Mouse (Mus musculus) heart, adult 8-10 months (tissue): ENCODE results near the gene Ikzf2. TPM values are rescaled to one million over a fixed set of nuclear protein-coding genes. Genes with fewer than 3 reads are reported as not detected.

Experiments used
- DNase-seq: peaks from one replicate; pipeline ENCODE4 v3.0.0; 2022; ENCODE audit warnings: low spot score
- total RNA-seq, 4 experiments: library from RNA; stranded (reverse); gene quantifications; 2 replicates each; pipeline ENCODE4 v1.2.4; 2022

The Ikzf2 gene
- total RNA-seq, result 1 to 10 TPM; 5.8 to 8.6 (median 7.7) TPM

DNA sequence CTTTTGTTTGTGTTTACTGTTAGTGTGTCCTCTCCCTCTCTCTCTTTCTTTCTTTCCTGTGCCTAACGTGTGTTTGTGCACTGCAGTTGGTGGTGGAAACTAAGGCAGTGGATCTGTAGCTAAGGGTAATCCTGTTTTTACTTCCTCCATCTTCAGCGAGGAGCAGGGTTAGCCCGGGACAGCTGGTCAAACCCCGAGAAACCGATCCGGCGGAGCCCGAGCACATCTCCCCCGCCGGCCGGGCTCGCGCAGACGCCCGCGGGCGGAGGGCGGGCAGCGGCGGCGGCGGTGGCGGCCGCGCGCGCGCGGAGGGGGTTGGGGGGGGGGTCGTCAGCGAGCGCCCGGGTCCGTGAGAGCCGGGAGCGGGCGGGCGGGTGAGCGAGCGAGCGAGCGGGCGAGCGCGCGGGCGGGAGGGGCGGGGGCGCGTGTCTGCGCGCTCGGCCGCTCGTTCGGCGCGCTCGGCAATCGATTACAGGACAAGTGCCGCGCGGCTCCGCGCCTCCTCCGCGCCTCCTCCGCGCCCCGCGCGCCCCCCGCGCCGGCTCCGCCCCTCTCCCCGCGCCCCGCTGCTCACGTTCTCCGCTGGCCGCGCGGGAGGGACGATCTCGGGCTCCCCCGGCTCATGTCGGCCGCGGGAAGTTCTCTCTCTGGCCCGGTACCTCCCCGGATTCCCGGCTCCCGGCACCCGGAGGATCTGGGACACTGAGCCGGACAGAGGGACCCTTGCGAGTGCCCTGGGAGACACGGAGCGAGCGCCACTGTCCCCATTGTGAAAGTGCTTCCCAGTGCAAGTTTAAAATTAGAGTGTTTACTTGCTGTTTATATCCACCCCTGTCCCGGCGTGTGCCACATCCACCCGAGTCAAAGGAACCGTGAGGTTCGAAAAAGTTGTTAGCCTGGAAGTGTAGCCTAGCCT, at the start of gene Ikzf2:
TSS of gene Ikzf2 (minus strand) at position 170 of the 916 bp plus-strand sequence.
- DNase-seq, result peak; percentile 68

DNA sequence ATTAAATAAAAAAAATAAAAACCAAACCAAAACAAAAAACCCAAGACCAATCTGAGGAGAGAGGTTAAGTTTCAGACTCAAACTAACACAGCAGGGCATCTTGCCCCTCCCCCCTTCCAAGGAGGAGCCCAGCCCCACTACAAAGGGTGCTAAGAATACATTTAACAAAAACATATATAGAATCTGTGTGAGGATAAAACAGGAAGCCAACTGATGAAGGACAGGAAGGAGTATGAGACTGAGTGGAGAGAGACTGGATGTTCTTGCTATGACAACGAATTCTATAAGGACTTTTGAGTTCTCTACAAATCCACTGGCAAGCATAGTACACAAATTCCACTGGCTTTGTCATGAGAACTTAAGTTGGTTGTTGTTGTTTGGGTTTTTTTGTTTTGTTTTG, 42.7 kb upstream of the Ikzf2 start:
- no peak for DNase-seq

DNA sequence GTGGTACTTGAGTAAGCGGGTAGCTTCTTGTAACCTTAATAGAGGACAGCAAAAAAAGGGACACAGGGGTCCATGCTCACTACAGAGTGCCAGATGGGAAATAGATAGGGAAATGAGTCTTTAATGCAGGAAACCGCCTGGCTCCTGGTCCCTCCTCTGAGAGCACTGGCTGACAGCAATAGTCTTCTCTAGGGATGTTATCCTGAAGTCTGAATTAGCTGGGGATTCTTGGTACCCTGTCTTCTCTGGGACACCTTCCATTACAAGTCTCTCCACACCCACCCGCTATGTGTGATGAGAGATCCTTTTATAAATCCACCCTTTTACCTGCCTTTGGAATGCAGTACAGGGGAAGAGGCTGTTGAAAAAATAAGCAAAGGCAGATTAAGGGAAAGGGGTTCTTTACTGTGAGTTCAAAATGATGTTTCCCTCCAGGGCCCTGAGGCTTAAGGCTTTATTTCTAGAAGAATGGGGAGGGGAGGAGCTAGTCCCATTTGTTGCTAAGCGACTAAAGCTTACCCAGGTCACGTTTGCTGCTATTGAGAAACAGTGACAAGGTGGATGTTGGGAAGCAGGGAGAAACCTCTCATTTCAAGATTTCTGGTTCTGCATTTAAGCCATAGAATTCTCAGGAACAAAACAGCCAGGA, 42.1 kb upstream of the Ikzf2 start:
- no peak for DNase-seq

DNA sequence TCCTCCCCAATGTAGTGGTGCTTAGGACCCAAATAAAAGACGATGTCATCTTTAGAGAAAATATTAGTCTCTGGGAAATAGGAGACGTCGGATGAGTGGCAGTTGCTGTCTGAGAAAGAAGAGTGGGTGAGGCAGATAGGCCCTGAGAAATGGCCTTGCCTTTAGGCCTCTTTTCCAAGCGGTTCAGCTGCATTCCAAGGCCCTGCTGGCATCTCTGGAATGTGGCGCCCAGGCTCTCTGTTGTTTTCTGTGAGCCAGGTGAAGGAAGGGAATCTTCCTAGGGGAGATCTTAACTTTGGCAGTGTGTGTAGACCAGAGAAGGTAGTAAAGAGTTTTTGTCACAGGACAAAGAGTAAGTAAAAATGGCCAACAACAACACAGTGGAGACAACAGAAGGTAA, 40.9 kb upstream of the Ikzf2 start:
- no peak for DNase-seq

DNA sequence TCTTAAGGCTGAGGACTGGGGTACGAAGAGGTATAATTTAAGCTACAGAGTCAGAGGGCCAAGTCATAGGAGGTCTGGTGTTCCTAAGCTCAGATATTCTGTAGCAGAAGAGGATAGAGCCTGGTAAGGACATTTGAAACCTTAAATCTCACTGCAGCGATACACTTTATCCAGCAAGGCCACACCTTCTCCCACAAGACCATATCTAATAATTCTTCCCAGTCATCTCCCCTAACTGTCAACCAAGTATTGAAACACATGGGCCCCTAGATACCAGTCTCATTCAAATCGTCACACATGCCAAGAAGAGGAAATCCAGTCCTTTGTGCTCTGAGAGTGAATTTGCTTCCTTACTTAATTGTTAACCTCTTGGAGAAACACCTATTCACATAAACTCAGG, 30.1 kb upstream of the Ikzf2 start:
- DNase-seq, result no peak

DNA sequence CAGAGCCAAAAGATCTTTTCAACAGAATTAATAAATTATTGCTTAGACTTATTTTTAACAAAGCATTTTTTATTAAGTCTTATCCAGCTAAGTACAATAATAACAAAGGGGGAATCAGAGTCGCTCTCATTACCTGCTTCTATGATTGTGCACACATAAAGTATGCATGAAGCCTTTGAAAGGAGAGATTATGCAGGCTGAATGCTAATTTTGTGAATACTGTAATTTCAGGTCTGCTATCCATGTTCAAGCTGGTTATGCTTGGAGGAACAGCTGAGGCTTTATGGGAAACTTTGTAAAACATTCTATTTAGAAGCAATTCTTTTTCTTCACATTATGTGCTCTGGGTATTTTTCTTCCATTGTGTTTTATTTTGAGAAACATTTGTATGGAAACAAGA, 21.5 kb upstream of the Ikzf2 start:
- no peak for DNase-seq

DNA sequence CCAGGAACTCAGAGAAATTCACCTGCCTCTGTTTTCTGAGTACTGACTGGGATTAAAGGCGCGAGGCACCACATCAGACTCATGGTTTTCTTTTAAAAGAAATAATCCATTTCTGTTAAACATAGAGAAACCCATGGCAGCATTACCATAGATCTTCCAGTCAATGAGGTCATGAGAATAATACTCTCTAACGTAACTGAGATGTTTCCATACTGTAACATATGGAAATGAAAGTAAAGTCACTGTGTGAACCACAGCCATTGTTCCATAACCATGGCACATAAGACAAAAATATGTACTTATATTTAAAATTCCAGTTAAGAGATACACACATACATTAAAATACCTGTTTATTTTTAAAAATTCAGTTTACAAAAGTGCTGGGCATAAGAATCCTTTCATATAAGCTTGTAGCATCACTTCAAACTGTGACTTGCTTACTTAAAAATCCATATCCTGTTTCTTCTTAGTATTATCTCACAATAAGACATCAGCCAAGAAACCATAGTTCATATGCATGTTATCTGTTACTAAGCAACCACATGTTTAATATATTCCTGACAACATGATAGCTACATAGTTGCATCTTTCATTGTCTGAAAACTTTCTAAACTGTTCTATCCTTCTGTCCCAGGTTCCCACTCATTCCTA, 16.6 kb upstream of the Ikzf2 start:
- no peak for DNase-seq

DNA sequence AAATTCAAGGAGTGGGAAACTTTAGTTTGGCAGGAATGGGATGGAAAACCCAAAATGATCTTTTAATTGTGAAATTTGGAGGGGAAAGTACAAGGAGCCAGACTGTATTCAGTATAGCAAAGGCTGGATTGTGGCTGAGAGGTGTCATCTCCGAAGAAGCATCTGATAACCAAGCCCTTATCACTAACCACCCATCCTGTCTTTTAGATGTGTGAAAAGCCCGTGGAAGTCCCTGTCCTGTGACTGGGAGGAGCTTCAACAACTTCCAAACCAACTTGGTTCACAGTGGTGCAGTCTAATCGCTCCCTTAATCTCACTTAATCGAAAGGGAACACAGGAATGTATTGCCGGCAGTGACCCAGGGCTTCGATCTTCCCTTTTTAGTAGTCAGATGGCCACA, 4.9 kb upstream of the Ikzf2 start:
- no peak for DNase-seq

DNA sequence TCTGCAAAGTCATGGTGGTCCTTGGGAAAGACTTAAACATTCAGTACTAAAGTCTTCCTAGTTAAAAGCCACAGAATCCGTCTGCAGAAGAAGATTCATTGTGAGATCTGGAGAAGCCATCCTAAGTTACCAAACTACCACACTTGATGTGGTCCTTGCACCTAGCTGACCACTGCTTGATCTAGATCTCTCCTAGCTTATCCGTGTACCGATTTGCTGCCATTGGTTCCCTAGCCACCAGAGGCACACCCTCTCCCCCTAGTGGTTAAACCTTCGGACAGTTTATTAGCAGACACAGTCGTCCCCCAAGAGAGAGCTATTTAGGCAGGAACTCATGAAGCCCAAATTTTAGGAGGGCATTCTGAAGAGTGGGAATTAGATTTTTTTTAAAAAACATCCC, 1.9 kb upstream of the Ikzf2 start:
- DNase-seq, result peak; percentile 79

DNA sequence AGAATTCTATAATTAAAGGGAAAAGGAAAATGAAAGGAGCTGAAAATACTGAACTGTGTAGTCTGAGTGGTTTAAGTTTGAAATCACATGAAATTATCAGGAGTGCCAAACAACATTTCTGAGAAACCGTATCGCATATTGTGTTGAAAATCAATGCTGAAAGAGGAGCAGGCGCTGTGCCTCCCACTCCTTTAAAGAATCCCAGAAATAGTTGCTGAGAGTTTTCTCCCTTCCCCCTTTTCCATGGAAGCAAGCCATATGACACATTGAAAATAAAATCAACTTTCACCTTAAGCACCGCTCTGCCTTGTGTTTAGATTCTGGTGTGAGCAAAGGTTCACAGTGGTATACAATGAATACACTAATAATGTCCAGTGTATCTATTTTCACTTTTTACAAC, 1.1 kb upstream of the Ikzf2 start:
- DNase-seq, result peak; percentile 13

DNA sequence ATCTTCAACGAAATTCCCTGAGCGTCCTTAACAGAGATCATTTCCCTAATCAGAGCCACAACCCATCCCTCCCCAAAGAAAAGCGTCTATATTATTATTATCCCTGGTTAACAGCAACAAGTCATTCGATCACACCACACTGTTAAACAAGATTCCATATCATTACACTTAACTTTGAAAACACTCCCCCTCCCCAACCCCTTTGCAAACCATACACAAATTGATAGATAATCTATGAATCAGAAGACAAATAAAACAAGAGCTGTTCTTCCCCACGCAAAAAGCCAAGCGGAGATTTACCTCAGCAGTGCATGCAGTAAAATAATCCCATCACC, 337 bp downstream of the Ikzf2 start:
- DNase-seq, result no peak

DNA sequence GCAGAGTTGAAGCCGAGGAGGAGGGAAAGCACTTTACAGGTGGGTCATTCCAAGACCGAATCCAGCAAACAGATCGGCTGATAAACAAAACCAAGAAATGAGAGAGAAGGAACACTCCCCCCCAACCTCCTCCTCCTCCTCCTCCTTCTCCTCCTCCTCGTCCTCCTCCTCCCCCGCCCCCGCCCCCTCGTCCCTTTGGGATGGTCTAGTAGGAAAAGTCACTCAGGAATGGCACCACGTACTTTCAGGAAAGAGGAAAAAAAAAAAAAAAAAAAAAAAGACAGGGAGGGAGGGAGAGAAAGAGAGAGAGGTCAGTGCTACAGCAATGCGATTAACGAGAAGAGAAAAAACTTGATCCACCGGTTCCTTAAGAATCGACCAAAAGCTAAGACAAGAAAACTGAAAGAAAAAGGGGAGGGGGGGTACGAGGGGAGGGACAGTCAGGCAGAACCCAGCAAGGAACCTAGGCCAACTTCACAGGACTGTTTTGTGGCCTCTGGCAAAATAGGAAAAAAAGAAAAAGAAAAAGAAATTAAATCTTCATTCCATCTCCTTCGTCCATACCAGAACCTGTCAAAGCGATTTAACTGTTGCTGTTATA, 1.1 kb downstream of the Ikzf2 start:
- DNase-seq, result no peak

DNA sequence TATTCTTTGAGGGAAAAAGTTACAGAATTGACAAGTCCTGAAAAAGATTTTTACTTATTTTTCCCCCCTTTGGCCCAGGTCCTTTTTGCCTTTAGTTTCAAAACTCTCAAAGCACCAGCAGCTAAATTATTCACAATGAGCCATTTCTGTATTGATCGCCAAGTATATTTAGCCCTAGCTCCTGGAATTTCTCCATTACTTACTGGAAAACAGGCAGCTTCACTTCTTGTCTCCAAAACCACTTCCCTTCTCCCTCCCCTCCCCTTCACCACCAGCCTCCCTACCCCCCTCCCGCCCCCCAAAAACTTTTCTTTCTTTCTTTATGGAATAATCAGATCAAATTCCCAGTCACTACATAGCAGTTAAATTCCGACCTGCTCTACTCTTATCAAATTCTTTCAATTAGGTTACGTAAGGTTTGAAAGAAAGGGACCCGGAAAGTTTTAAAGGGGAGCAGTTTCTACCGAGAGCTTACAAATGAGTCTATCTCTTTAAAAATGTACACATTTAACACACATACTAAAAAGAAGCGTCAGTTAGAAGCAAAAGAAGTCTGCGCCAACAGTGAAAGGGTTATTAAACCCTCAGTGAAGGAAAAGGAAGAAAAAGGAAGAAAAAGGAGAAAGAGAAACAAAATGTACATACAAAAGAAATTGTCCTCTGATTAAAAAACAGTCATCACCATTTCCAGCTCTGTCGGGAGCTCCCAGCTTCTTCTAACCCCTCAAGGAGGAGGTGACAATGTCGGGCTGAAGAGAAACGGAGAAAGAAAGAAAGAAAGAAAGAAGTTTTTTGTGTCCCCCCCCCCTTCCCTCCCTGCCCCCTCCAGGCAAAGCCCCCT, 1.8 kb downstream of the Ikzf2 start:
- DNase-seq, result no peak

DNA sequence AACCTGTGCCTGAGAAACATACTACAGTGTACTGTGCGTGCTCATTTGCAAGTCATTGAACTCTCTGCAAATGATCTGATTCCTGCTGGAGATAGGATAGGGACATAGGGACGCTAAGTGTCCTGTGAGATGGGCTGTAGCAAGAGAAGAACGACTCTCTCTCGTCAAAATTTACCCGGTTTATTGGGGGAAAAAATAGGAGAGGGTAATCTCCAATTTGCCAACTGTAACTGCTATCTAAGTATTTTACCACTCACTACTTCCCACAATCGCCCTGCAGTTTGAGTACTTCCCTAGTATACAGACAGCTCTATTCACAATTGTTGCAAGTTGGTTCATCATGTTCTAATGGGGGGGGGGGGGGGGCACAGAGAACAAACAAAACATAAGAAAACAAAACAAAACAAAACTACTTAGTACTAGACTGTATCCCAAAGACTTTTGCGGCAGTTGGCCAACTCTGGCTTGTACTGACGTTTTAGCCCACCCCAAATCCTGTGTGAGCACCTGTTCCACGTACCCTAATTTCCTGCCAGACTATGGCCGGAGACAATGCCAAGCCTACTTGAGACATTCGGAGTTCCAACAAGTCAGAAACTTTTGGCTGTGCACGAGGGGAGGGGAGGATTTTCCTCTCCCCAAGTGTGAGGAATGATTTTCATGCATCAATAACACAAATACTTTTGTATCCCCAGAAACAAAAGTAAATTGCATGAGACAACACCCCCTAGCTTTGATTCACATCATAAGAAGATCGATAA, 2.6 kb downstream of the Ikzf2 start:
- DNase-seq, result no peak

DNA sequence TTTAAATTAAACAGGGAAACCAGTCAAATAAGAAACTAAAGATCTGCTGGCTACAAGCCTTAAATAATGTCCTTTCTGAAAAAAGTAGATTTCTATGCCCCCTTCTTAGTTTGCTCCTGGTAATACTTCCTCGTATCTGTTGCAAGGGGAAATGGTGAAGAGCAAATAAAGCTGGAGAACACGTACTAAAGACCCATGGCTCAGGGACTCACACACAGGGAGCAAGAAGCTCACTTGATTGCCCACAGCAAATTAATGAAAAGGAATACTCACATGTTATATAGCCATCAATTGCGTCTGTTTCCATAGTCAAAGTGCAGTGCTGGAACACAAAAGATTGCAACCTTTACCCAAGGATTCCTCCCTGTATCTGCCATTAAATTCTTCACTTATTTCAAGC, 3.2 kb downstream of the Ikzf2 start:
- DNase-seq, result no peak

DNA sequence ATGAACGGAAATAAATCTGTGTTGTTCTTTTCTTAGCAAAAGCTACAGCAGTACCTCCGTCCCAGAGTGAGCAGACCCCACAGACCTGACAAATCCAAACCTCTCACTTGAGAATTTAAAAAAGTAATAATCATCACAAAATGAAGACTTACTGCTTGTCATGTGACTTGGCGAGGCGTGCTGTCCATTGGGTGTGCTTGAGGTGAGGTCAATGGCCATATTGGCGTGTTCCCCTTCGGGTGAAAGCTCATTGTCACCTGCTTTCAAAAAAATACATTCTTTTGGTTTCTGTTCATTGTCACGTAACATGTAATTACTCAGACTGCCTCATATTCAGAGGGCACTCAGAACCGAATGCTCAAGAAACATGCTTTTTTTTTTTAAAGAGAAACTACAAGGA, 4.0 kb downstream of the Ikzf2 start:
- no peak for DNase-seq

DNA sequence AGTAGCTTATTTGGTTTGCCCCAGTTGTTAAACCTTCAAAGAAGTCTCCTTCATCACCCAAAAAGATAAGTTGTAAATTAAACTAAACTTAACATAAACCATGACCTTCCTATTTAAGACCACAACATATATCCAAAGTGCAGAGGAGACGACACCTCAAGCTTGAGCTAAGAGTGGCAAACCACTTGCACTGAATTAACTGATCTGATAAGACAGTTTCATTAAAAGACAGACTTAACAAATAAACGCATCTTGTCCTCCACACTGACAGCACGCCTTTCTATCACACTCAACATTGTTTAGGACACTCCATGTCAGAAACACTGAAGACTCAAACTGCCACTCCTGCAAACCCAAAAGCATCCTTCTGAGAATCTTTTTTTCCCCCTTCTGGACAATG, 4.8 kb downstream of the Ikzf2 start:
- DNase-seq, result no peak

DNA sequence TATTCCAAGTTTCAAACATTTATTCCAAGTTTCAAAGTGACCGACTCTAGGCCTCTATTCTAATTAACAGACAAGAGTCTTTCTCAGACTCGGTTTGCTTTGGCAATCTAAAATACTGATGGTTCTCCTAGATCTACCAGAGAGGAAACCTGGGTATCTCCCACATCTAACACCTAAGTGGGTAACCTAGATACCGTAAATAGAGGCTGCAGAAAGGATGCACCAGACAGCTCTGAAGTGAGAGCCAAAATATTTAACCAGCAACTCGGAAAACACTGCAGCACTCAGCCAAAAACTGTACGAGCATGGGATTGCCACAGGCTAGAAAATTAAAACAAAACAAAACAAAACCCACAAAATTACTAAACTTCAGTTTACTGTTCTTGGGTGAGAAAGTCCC, 6.0 kb downstream of the Ikzf2 start:
- DNase-seq, result no peak

DNA sequence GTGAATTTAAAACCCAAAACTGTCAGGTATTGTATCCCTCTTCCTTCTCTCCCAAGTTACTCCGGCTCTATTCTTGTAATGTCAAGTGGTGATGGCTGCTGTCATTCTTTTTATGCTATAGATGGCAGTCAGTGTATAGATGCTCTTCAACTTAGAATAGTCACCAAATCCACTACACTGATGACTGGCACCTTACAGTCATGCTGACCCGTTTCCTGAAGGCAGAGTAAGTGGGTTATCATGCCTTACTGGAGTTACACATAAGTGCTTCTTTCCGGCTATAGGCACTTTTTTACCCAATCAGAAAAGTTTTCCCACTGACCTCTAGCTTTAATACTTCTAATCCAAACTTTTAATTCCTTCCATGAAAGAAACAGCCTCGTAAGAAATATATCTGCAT, 6.5 kb downstream of the Ikzf2 start:
- no peak for DNase-seq

DNA sequence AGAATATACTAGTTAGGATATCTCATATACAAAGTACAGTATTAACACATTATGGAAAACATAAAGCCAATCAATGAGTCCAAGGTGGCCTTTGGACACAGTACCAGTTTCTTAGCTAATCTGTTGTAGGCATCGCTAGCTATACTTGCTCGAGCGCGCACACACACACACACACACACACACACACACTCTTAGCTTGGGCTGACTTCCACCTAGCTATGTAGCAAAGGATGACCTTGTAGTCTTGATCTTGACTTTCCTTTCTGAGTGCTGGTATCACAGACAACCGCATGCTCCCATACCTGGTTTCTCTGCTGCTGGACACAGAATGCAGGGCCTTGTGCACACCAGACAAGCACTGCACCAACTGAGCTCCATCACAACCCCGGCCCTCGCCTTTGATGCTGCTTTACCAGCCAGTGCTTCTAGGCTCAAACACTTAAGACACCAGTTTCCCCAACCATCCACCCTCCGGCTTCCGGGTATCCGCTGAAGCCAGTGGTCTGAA, 17.1 kb downstream of the Ikzf2 start:
- DNase-seq, result no peak

DNA sequence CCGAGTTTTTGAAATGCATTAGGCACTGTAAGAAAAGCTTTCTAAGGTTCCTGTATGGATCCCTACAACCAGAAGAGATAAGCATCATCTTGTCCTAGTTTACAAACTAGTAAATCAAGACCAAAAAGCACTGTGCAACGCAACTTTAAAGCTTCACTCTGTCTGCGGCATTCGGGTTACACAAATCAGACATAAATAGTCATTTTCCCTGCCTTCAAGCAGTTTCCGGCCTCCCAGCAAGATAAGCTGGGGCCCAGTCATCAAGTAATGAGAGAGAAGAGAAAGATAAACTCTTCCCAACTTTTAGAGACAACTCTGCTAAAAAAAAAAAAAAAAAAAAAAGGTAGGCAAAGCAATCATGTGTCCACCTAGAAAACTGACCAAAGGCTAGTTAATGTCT, 19.6 kb downstream of the Ikzf2 start:
- DNase-seq, result no peak
